Mouse (Mus musculus) common myeloid progenitor, adult 5-6 weeks (primary cell): ENCODE results near the gene Ubp1. TPM values are rescaled to one million over a fixed set of nuclear protein-coding genes. Genes with fewer than 3 reads are reported as not detected.

Experiments
- ATAC-seq: replicated peaks from 2 replicates; pipeline ENCODE4 v1.8.0; 2016; ENCODE audit warnings: low read depth, mild to moderate bottlenecking, moderate TSS enrichment, inconsistent platforms; ENCODE audit not compliant: poor library complexity, severe bottlenecking
- total RNA-seq: library from RNA; stranded (forward); fragments of 200-1000, 187-1606 nt; gene quantifications from 2 replicates; pipeline ENCODE4 v1.2.3, GENCODE M21; 2017

Ubp1 gene
- total RNA-seq, 1 experiment from 2014 or later: 67.3 TPM

DNA sequence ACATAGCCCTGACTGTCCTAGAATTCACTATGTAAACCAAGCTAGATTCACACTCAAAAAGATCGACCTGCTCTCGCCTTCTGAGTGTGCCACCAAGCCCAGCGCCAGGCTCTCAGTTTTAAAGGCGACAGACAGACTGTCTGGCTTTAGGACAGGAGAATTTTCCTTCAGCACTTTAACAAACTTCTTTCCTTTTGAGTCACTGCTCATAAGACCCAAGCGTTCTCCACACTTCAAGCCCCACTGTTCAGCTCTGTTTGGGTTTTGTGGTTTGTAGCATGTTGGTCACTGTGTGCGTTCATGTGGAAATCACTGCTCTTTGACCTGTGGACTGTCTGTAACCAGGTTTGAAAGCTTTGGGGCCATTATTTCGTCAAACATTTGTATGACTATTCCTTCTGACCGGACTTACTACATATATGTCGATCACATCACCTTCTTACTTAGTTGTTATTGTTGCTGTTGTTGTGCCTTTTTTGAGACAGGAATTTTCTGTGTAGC, 77.2 kb downstream of the Ubp1 start:
- no peak for ATAC-seq

DNA sequence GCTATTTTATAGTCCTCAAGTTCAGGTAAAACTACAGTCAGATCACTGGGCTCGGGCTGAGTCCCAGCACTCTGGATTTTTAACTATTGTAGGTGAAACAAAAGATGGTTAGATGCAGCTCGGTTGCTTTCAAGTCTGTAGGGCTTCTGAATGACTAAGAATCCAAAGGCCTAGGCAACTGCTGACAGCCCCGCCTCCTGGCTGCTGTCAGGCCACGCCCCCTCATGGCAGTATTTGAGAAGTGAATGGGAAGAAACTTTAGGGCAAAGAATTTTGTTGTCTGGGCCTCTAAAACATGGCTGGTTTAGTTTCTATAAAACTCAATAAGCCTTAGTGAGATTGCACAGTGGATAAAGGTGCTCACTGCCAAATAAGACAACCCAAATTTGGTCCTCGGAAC, 78.8 kb downstream of the Ubp1 start:
- 0 out of 2 replicates have a peak, but pooled peaks have one; percentile 39 for ATAC-seq

DNA sequence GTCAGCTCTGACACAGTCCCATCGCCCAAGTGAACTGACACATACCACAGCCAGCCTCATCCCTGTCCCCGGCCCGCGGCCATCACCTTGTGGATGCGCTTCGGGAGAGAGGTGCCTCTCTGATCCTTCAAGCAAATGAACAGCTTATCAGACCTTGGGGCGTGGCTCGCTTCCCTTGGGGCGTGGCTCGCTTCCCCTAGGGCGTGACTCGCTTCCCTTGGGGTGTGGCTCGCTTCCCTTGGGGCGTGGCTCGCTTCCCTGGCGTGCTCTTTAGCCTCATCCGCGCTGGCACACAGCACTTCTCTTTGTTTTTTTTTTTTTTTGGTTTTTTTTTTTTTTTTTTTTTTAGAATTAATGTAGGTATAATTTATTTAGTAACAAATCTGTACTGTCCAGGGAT, 80.5 kb downstream of the Ubp1 start:
- 0 out of 2 replicates have a peak, but pooled peaks have one; percentile 22 for ATAC-seq

DNA sequence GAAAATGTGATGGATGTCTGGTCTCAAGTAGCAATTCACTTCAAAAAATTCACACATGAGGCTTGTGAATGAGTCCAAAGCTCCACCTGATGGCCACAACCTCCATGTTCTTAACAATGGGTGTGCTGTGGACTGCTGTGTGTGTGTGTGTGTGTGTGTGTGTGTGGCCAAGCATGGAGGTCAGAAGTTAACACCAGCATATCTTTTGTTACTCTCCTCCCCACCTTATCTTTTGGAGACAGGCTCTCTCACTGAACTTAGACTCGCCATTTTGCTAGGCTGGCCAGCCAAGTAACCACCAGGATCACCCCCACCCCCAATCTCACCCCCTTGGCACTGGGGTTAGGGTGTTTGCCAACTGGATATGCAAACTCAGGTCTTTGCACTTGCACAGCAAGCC, 83.3 kb downstream of the Ubp1 start:
- ATAC-seq: no peak

DNA sequence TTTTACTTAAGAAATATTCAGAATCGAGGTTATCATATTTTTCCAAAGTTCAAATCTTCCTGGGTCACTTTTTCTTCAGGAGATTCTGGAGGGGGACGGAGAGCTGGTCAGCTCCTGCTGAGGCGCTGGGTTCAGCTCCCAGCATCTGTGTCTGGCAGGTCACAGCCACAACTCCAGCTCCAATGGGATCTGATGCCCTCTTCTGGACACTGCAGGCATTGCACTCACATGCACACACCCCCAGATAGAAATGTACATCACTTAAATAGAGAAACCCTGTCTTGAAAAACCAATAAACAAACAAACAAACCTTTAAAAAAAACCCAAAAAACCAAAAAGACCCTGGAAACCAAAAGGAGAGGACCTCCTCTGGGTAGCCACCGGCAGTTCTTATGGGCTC, 85.0 kb downstream of the Ubp1 start:
- no peak for ATAC-seq

DNA sequence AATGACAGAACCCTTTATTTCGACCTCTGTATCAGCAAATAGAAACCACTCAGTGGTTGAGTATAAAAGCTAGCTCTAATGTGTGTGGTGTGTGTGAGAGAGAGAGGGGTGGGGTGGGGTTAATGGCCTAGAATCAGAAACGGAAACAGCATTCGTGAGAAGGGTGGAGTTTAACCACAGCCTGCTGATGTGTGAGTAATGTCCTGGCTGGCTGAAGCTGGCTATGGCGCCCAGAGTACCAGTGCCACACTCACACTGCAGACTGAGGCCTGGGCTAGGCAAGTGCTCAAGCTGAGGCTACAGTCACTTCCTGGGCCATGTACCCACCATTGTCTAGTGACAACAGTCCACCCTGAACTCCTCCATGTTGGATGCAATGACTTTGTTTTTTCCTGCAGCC, 85.7 kb downstream of the Ubp1 start:
- peak; percentile 91 for ATAC-seq

DNA sequence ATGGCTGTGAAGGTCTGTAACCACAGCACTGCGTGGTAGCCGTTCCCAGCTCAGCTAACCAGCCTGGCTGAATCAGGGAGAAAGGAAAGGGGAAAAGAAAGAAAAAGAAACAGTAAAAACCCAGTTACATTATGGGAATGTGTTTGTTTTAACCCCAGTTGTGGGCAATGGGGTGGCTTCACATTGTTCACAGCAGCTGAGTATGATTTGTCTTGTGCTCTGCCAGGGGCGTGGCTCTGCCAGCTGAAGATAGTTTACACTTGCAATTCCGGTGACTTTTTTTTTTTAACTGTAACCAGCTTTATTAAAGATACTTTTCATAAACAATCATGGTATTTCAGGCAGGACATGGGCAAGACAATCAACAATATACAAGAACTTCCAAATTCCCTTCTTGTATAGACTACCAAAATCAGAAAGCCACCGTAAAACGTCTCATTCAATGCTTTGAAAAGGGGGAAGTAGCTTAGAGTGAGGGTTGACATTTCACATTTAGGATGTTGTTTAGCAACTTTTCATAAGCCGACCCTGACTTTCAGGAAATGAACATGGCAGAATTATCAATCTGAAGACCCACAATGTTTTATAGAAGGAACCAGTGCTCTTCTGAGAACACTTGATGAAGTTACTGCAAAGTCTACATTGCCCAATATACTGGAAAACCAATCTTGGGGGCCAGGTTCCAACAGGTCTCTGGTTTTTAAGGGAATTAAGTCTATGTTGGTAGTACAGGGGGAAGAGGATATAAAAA, 88.5 kb downstream of the Ubp1 start:
- ATAC-seq: 0 out of 2 replicates have a peak, but pooled peaks have one; percentile 4

DNA sequence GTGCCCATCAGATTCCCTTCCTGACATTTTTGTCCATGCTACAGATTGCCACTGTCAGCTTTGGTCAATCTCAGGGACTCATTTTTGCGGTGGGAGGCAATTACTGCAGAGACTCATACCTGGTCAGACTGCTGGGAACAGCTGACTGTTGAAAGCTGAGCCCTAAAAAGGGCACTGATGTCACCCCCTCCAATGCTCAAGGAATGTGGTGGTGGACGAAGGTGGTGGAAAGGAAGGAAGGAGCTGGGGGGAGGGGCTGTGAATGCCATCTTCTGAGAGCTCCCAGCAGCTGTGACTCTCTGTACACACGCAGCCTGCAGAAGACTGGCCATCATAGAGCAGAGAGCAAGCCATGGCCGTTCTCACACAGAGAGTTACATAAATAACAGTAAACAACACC, 91.4 kb downstream of the Ubp1 start:
- ATAC-seq: no peak

DNA sequence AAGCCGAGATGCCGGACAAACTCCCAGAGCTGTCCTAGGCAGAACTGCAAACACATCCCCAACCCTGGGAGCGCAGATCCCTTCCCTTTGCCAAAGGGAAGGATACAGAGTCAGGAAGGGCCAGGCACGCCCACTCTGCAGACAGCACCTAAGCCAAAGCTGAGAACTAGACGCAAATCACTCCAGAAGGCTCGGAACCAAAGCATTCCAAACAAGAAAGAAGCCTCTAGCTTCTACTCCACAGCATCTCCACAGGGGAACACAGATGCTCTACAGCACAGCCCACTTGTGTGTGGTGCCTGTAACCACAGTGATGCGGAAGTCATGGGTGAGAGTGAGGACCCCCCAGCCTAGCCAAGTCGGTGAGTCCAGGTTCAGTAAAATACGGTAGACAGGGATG, 94.4 kb downstream of the Ubp1 start:
- no peak for ATAC-seq

DNA sequence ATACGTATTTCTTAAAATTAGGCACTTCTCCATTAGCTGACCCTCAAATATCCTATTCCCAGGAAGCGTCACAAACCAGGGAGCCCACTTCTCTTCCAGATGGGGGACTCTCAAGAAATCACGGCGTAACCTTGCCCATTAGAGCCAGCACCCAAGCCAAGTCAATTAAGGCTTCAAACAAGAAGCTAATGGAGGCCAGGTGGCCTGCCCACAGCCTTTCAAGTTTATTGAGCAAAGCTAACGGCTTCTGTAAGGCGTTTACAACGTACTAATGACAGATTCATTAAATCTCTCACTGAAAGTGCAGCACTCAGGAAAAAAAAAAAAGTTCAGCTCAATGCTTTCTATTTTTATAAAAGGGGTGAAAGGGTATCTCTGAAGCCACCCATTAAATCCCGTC, 95.1 kb downstream of the Ubp1 start:
- no peak for ATAC-seq

DNA sequence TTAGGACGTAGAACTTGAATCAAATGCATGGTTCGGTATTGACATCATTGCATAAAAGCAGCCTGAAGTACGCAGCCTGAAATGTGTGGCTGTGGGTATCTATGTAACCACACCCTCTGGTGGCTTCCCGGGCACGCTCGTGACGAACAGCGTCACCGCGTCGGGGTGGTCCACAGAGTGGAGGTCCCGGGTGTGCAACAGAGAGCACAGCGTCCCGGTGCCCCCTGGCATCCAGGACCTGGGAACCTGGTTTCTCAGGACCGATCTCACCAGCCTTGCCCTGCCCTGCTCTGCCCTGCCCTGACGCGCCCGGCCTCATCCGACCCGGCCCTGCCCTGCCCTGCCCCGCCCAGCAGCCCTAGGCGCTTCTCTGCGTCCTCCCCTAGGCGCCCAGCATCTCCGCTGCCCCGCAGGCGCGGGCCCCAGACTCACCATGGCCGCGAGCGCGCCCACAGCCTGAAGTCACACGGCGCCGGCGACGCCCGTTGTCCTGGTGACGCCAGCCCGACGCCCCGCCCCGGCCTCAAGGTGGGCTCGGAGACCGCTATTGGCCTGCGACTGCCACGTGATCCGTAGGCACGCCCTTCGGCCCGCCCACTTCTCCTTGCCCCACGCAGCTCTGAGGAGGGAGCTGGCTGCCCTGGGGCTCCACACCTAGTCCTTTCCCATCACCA, 95.7 kb downstream of the Ubp1 start:
- ATAC-seq: peak; percentile 91

Other genes starting within 250 kb of the Ubp1 start
- 86.0 and 89.7 TPM in 2 replicates for gene Pdcd6ip, start 222.7 kb upstream of the Ubp1 start, total RNA-seq
- gene Clasp2, start 189.5 kb upstream of the Ubp1 start, total RNA-seq: 42.2 and 50.5 TPM in 2 replicates
- gene Fbxl2, start 115.3 kb downstream of the Ubp1 start, total RNA-seq: 0.49 and 0.78 TPM in 2 replicates
- gene Susd5, start 126.2 kb downstream of the Ubp1 start, total RNA-seq: not detected in 2 replicates